Mouse (Mus musculus): Measurements from ENCODE around the gene Abhd17c. TPM values are rescaled to one million over a fixed set of nuclear protein-coding genes. Genes with fewer than 3 reads are reported as not detected.

The Abhd17c gene
- total and polyA plus RNA-seq, 2 experiments from 2014 or later: 67.4 to 89.7 TPM

- H3K27ac ChIP-seq: peak overlapping the region; percentile 58
- DNase-seq (ENCODE audit: low spot score) (peak; percentile 65), ATAC-seq (0 out of 2 replicates have a peak, but pooled peaks have one; percentile 62)
- WGBS: 30% methylated on average over 8 of the region's 8 CpGs
- H3K4me1 ChIP-seq (ENCODE audit: insufficient read depth, low read length): no peaks in the 10 kb centered on the region
- H3K4me2 ChIP-seq (ENCODE audit: low read depth, low read length): no peak overlapping the region
- TF ChIP-seq CTCF (IDR thresholded peaks at IDR 0.05; ENCODE audit: low read depth): no peak
- no peaks in the 10 kb centered on the region for H3K9me3 ChIP-seq (ENCODE audit: low read length)
- peaks cover 3% of the 10 kb centered on the region; the same call in 1 of the 2 replicates for H3K36me3 ChIP-seq (ENCODE audit: insufficient read depth, low read length)
- H3K27me3 ChIP-seq (ENCODE audit: insufficient read depth, low read length): no peaks in the 10 kb centered on the region
- H3K4me3 ChIP-seq (ENCODE audit: low read length): no peak overlapping the region
- 0 out of 2 replicates have a peak overlapping the region, but pooled peaks have one; percentile 3 for H3K9ac ChIP-seq (replicated peaks; ENCODE audit: low read length)
These were observed 38.7 kb downstream of the Abhd17c start for GRCm38 (mm10) chr7:84113035-84113390.

- H3K9me3 ChIP-seq (ENCODE audit: low read length): no peaks in the 10 kb centered on the region
- no peaks in the 10 kb centered on the region for H3K4me1 ChIP-seq (ENCODE audit: insufficient read depth, low read length)
- H3K36me3 ChIP-seq (ENCODE audit: insufficient read depth, low read length): peaks cover 3% of the 10 kb centered on the region; the same call in 1 of the 2 replicates
- WGBS: 43% methylated on average over 6 of the region's 6 CpGs
- peak overlapping the region; percentile 58 for H3K27ac ChIP-seq
- no peak overlapping the region for H3K4me3 ChIP-seq (ENCODE audit: low read length)
- H3K9ac ChIP-seq (replicated peaks; ENCODE audit: low read length): 0 out of 2 replicates have a peak overlapping the region, but pooled peaks have one; percentile 3
- peak; percentile 39; the same call in 1 of the 2 replicates for ATAC-seq
- TF ChIP-seq CTCF (IDR thresholded peaks at IDR 0.05; ENCODE audit: low read depth): no peak
- H3K27me3 ChIP-seq (ENCODE audit: insufficient read depth, low read length): no peaks in the 10 kb centered on the region
- peak; percentile 36 for DNase-seq (ENCODE audit: low spot score)
- H3K4me2 ChIP-seq (ENCODE audit: low read depth, low read length): no peak overlapping the region
These were observed 39.2 kb downstream of the Abhd17c start for GRCm38 (mm10) chr7:84112351-84113034.

- no peaks in the 10 kb centered on the region for H3K4me1 ChIP-seq (ENCODE audit: insufficient read depth, low read length)
- H3K36me3 ChIP-seq (ENCODE audit: insufficient read depth, low read length): peaks cover 3% of the 10 kb centered on the region; the same call in 1 of the 2 replicates
- no peak for DNase-seq (ENCODE audit: low spot score)
- no peak overlapping the region for H3K4me2 ChIP-seq (ENCODE audit: low read depth, low read length)
- no peak overlapping the region for H3K9ac ChIP-seq (replicated peaks; ENCODE audit: low read length)
- no peak overlapping the region for H3K27ac ChIP-seq
- no peak overlapping the region for H3K4me3 ChIP-seq (ENCODE audit: low read length)
- H3K27me3 ChIP-seq (ENCODE audit: insufficient read depth, low read length): no peaks in the 10 kb centered on the region
- ATAC-seq: no peak
- 48% methylated on average over 10 of the region's 10 CpGs for WGBS
- no peaks in the 10 kb centered on the region for H3K9me3 ChIP-seq (ENCODE audit: low read length)
- no peak for TF ChIP-seq CTCF (IDR thresholded peaks at IDR 0.05; ENCODE audit: low read depth)
These were observed 39.9 kb downstream of the Abhd17c start for GRCm38 (mm10) chr7:84111716-84112350.

GRCm38 (mm10) chr7:84106942-84107341 lies 44.8 kb downstream of the Abhd17c start:
- Histone ChIP-seq H3K27ac (no peak overlapping the region), H3K27me3 (ENCODE audit: insufficient read depth, low read length) (no peaks in the 10 kb centered on the region), H3K4me2 (ENCODE audit: low read depth, low read length) (no peak overlapping the region), H3K4me3 (ENCODE audit: low read length) (no peak overlapping the region), H3K36me3 (ENCODE audit: insufficient read depth, low read length) (peaks cover 3% of the 10 kb centered on the region; the same call in 1 of the 2 replicates), H3K9ac (replicated peaks; ENCODE audit: low read length) (no peak overlapping the region), H3K4me1 (ENCODE audit: insufficient read depth, low read length) (no peaks in the 10 kb centered on the region), H3K9me3 (ENCODE audit: low read length) (no peaks in the 10 kb centered on the region)
- DNase-seq (ENCODE audit: low spot score): no peak
- ATAC-seq: no peak
- TF ChIP-seq CTCF (IDR thresholded peaks at IDR 0.05; ENCODE audit: low read depth): no peak
- WGBS: 95% methylated on average over 1 of the region's 1 CpGs

- DNase-seq (ENCODE audit: low spot score) (no peak), ATAC-seq (no peak)
- Histone ChIP-seq H3K4me2 (ENCODE audit: low read depth, low read length) (no peak overlapping the region), H3K36me3 (ENCODE audit: insufficient read depth, low read length) (no peaks in the 10 kb centered on the region), H3K4me1 (ENCODE audit: insufficient read depth, low read length) (no peaks in the 10 kb centered on the region), H3K9me3 (ENCODE audit: low read length) (no peaks in the 10 kb centered on the region), H3K9ac (replicated peaks; ENCODE audit: low read length) (no peak overlapping the region), H3K4me3 (ENCODE audit: low read length) (no peak overlapping the region), H3K27ac (no peak overlapping the region), H3K27me3 (ENCODE audit: insufficient read depth, low read length) (no peaks in the 10 kb centered on the region)
- TF ChIP-seq CTCF (IDR thresholded peaks at IDR 0.05; ENCODE audit: low read depth): no peak
- WGBS: 98% methylated on average over 1 of the region's 1 CpGs
These were observed 49.1 kb downstream of the Abhd17c start for GRCm38 (mm10) chr7:84102589-84102988.

GRCm38 (mm10) chr7:84100672-84101071 lies 51.0 kb downstream of the Abhd17c start:
- Histone ChIP-seq H3K9ac (replicated peaks; ENCODE audit: low read length) (no peak overlapping the region), H3K27ac (no peak overlapping the region), H3K27me3 (ENCODE audit: insufficient read depth, low read length) (no peaks in the 10 kb centered on the region), H3K36me3 (ENCODE audit: insufficient read depth, low read length) (no peaks in the 10 kb centered on the region), H3K4me3 (ENCODE audit: low read length) (no peak overlapping the region), H3K9me3 (ENCODE audit: low read length) (no peaks in the 10 kb centered on the region), H3K4me1 (ENCODE audit: insufficient read depth, low read length) (no peaks in the 10 kb centered on the region), H3K4me2 (ENCODE audit: low read depth, low read length) (no peak overlapping the region)
- WGBS: 89% methylated on average over 3 of the region's 3 CpGs
- ATAC-seq (no peak), DNase-seq (ENCODE audit: low spot score) (no peak)
- no peak for TF ChIP-seq CTCF (IDR thresholded peaks at IDR 0.05; ENCODE audit: low read depth)

- no peak overlapping the region for H3K9ac ChIP-seq (replicated peaks; ENCODE audit: low read length)
- no peak for DNase-seq (ENCODE audit: low spot score)
- no peaks in the 10 kb centered on the region for H3K27me3 ChIP-seq (ENCODE audit: insufficient read depth, low read length)
- H3K36me3 ChIP-seq (ENCODE audit: insufficient read depth, low read length): no peaks in the 10 kb centered on the region
- H3K4me3 ChIP-seq (ENCODE audit: low read length): no peak overlapping the region
- TF ChIP-seq CTCF (IDR thresholded peaks at IDR 0.05; ENCODE audit: low read depth): no peak
- ATAC-seq: no peak
- H3K9me3 ChIP-seq (ENCODE audit: low read length): no peaks in the 10 kb centered on the region
- no peak overlapping the region for H3K4me2 ChIP-seq (ENCODE audit: low read depth, low read length)
- WGBS: 86% methylated on average over 1 of the region's 1 CpGs
- no peaks in the 10 kb centered on the region for H3K4me1 ChIP-seq (ENCODE audit: insufficient read depth, low read length)
- no peak overlapping the region for H3K27ac ChIP-seq
These were observed 53.6 kb downstream of the Abhd17c start for GRCm38 (mm10) chr7:84098098-84098497.
